Mouse (Mus musculus) myocyte (in vitro differentiated cells): ENCODE data around the gene Nek1.

Source experiments
- CEBPB ChIP-seq: IDR thresholded peaks from 2 replicates; pipeline ENCODE4 v1.6.1; 2011; ENCODE audit warnings: mild to moderate bottlenecking, moderate library complexity; ENCODE audit not compliant: poor library complexity, insufficient read depth, severe bottlenecking
- E2F4 ChIP-seq: IDR thresholded peaks from one replicate; pipeline ENCODE4 v1.6.1; 2011; ENCODE audit warnings: mild to moderate bottlenecking, control low read depth, moderate library complexity; ENCODE audit not compliant: insufficient read depth
- MAX ChIP-seq: IDR thresholded peaks from one replicate; pipeline ENCODE4 v1.6.1; 2011; ENCODE audit warnings: low read depth, mild to moderate bottlenecking, control low read depth
- MYOD1 ChIP-seq, 3 experiments: IDR thresholded peaks; one replicate each; pipeline ENCODE4 v1.6.1; 2011; ENCODE audit warnings: control low read depth in 2 of 3, low read depth in 2 of 3, mild to moderate bottlenecking in 2 of 3, moderate library complexity in 1 of 3; ENCODE audit not compliant: insufficient read length in 2 of 3, control insufficient read depth in 1 of 3
- POLR2A ChIP-seq: IDR thresholded peaks from one replicate; pipeline ENCODE4 v1.6.1; 2011; ENCODE audit warnings: low read depth, mild to moderate bottlenecking, control low read depth, moderate library complexity; ENCODE audit not compliant: insufficient read length
- POLR2AphosphoS2 ChIP-seq: IDR thresholded peaks from one replicate; pipeline ENCODE4 v1.6.1; 2011; ENCODE audit warnings: low read depth, control low read depth; ENCODE audit not compliant: insufficient read length
- SRF ChIP-seq: IDR thresholded peaks from one replicate; pipeline ENCODE4 v1.6.1; 2011; ENCODE audit warnings: low read depth; ENCODE audit not compliant: control insufficient read depth, insufficient read length
- TCF12 ChIP-seq: IDR thresholded peaks from one replicate; pipeline ENCODE4 v1.6.1; 2011; ENCODE audit warnings: mild to moderate bottlenecking, control low read depth; ENCODE audit not compliant: poor library complexity, insufficient read depth, severe bottlenecking
- TCF3 ChIP-seq: IDR thresholded peaks from one replicate; pipeline ENCODE4 v1.6.1; 2011; ENCODE audit warnings: low read depth, control low read depth; ENCODE audit not compliant: insufficient read length
- USF1 ChIP-seq: IDR thresholded peaks from one replicate; pipeline ENCODE4 v1.6.1; 2011; ENCODE audit warnings: low read depth, mild to moderate bottlenecking, control low read depth, moderate library complexity

- TF ChIP-seq POLR2A, result no peak
- TF ChIP-seq POLR2AphosphoS2, result no peak
- TF ChIP-seq E2F4, result no peak
- TF ChIP-seq MAX, result no peak
- TF ChIP-seq USF1, result no peak
- no peak for TF ChIP-seq TCF12
- no peak for TF ChIP-seq MYOD1 (IDR thresholded peaks at IDR 0.05; ENCODE audit: control insufficient read depth in 1 of 3, insufficient read length in 2 of 3, low read depth in 2 of 3)
- TF ChIP-seq TCF3, result no peak
- TF ChIP-seq CEBPB, result no peak
- TF ChIP-seq SRF, result no peak
Measured at GRCm38 (mm10) chr8:61056997-61057396, 64.0 kb downstream of the Nek1 start.
